Mouse (Mus musculus): ENCODE data around the gene Ralgps2.

DNA sequence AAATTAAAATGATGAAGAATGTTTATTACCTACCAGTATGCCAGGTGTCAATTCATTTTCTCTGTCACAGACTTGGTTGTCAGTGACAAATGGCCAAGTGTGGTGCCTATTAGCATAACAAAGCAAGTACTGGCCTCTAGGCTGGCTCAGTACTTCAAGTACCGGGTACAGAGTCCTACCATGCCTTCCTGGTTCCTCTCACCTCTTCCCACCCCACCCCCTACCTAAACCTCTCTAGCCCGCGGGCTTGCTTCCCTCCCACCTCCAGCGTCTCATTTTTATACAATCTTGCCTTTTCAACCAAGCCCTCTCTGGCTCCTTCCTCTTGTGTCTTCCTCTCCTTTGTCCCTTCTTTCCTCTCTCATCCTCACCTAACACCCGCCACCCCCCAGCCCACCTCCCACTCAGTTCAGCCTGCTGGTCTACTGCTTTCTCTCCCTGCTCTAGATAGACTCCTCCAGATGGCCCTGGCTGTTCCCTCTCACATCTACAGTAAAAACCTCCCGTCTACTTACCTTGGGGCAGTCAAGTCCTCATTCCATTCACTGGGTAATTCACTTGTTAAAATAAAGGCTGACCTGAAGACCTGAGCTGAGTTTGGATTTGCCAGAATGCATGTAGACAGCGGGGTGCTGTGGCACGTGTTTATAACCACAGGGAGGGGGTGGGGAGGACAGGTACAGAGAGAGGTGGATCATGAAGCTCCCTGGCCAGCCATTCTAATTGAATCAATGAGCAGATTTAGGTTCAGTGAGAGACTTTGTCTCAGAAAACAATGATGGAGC is 22.2 kb upstream of the Ralgps2 start:
- TF ChIP-seq CTCF (IDR thresholded peaks at IDR 0.05; ENCODE audit: borderline replicate concordance, extremely low read depth, insufficient read depth, insufficient read length) (no peak), POLR2A (IDR thresholded peaks at IDR 0.05; ENCODE audit: borderline replicate concordance, extremely low read depth, insufficient read depth, insufficient read length, poor library complexity, severe bottlenecking) (no peak)

All from brain, embryonic 14.5 days (tissue).